Mouse (Mus musculus): ENCODE results near the gene Gnb1l.

The Gnb1l gene

GRCm38 (mm10) chr16:18543151-18543829 lies 44.8 kb downstream of the Gnb1l start:
- DNase-seq (ENCODE audit: extremely low spot score) = no peak

GRCm38 (mm10) chr16:18547891-18548290 lies 49.4 kb downstream of the Gnb1l start:
- DNase-seq (ENCODE audit: extremely low spot score) = no peak

DNA sequence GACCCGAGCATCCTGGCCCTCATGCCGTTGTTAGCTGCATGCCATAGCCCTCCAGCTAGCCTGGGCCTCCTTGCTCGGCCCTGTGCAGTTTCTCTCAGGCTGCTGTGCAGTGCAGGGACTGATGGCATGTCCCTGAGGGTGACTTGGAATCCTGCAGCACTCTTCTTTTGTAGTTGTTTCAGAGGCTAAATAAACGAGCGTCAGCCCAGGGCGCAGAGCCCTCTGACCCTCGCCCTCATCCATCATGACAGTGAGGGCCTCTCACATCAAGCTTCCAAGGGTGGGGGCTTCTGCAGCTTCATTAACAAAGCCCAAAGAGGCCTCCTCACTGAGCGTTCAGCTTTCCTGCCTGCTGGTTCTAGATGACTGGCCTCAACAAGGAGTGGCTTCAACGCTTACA lies 53.1 kb downstream of the Gnb1l start:
- peak; percentile 80 for DNase-seq (ENCODE audit: extremely low spot score)

DNA sequence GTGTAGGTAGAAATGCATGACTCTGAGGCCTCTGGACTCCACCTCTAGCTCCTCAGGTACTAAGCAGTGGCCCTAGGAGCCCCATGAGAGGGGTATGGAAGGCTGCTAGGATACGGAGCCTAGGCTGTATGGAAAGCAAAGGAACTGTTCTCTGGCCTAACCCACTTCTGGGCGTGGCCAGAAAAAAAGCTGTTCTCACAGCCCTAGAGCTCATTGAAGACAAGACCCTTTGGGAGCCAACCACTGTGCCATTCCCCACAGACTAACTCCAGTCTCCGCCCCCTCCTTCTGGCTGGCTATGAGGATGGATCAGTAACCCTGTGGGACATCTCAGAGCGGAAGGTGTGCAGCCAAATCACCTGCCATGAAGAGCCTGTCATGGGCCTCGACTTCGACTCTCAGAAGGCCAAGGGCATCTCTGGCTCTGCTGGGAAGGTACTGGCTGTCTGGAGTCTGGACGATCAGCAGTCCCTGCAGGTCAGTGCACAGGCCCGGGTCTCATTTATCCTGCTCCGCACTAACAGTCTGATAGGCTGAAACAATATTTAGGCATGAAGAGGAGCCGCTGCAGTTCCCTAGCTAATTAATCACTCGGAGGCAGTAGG lies 53.7 kb downstream of the Gnb1l start:
- DNase-seq (ENCODE audit: extremely low spot score) = peak; percentile 49

GRCm38 (mm10) chr16:18554721-18555120 lies 56.2 kb downstream of the Gnb1l start:
- no peak for DNase-seq (ENCODE audit: extremely low spot score)

DNA sequence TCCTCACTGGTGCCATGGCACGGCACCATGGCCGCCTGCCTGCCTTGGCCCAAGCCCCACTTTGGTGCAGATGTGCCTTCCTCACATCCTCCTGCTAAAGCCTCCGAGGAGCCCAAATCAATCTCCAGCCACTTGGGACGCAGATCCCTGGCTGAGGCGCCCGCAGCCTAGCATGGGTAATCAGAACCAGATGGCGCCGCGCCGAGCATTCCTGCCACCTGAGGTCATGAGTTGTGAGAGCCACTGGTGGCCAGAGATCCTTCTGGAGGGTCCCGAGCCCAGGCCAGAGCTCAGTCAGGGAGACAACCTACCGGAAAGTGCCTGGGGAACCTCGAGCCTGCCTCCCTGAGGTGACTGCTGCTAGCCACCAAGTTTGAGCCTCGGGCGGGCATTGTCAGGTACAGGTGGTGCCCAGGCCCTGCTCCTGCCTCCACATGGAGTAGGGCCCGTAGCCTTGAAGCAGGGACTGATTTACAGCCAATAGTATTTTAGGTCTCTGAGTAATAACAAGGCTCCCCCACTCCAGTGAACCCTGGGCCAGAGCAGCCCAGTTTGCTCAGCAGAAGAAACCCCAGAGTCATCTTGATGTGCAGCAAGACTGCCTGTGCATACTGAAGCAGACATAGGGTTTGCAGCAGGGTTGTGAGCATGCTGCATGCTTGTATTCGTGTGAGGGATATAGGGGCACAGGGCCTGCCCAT lies 56.9 kb downstream of the Gnb1l start:
- DNase-seq (ENCODE audit: extremely low spot score) = peak; percentile 72

GRCm38 (mm10) chr16:18556461-18556860 lies 57.9 kb downstream of the Gnb1l start:
- no peak for DNase-seq (ENCODE audit: extremely low spot score)

GRCm38 (mm10) chr16:18564472-18564871 lies 66.0 kb downstream of the Gnb1l start:
- no peak for DNase-seq (ENCODE audit: extremely low spot score)

- DNase-seq (ENCODE audit: extremely low spot score) = no peak
Measured at GRCm38 (mm10) chr16:18568599-18568998, 70.1 kb downstream of the Gnb1l start.

- no peak for DNase-seq (ENCODE audit: extremely low spot score)
Measured at GRCm38 (mm10) chr16:18574196-18574595, 75.7 kb downstream of the Gnb1l start.

- DNase-seq (ENCODE audit: extremely low spot score) = no peak
Measured at GRCm38 (mm10) chr16:18577071-18577470, 78.6 kb downstream of the Gnb1l start.

GRCm38 (mm10) chr16:18577599-18578160 lies 79.2 kb downstream of the Gnb1l start:
- DNase-seq (ENCODE audit: extremely low spot score) = no peak

DNA sequence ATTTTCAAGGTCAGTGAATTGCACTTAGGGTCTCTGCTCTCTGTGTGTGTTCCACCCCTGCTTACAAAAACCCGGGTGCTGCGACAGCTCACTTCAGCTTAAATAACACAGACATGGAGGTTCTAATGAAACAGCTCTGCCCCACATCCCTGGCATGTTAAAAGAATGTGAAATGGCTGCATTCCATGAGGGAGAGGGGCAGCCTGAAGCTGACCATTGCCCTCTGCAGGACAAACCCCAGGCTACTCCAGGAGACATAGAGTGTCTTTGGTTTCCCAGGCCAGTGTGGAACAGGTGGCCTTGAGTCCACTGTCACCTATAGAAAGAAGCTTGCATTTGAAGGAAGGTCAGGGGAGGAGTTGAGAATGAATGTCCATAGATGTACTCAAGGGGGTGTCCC lies 81.9 kb downstream of the Gnb1l start:
- DNase-seq (ENCODE audit: extremely low spot score) = peak; percentile 61

- no peak for DNase-seq (ENCODE audit: extremely low spot score)
Measured at GRCm38 (mm10) chr16:18581050-18581622, 82.6 kb downstream of the Gnb1l start.

DNA sequence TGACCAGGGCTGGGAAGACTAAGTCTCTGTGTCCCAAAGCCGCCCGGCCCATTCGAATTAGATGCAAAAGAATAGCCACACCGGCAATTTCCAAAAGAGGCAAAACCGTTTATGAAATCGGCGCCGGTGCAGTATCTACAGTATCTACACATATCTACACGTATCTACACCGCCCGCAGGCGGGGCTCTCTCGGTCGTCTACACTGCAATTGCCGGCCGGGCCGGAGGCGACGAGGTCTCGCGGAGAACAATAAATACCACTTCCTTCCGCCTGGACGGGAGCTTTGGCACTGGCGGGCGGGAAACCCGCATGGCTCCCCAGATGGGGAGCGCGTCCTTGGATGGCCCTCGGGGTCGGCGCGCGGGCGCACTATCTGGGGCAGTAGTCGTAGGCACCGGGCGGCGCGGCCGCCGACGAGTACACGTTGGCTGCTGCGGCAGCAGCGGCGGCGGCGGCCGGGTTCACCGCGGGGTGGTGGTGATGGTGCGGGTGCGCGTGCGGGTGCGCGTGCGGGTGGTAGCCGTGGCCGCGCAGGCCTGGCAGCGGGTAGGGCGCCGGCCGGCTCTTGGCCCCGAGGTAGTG lies 83.2 kb downstream of the Gnb1l start:
- peak; percentile 51 for DNase-seq (ENCODE audit: extremely low spot score)

GRCm38 (mm10) chr16:18582426-18583148 lies 84.1 kb downstream of the Gnb1l start:
- peak; percentile 42 for DNase-seq (ENCODE audit: extremely low spot score)

DNA sequence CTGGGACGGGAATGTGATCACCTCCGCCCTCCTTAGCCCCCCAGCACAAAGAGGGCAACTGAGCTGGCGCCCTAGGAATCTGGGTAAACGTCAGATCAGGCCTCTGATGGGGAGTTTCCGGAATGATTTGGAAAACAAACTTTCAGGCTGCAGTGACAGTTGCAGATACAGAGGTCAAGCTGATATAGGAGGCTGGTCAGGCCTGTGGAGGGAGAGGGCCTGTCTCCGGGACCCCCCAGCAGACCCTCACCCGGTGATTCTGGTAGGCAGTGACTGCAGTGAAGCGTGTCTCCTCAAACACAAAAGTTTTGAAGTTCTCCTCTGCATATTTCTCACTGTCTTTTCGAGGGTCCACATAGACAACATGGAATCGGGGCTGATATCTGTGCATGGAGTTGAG lies 84.7 kb downstream of the Gnb1l start:
- no peak for DNase-seq (ENCODE audit: extremely low spot score)

DNA sequence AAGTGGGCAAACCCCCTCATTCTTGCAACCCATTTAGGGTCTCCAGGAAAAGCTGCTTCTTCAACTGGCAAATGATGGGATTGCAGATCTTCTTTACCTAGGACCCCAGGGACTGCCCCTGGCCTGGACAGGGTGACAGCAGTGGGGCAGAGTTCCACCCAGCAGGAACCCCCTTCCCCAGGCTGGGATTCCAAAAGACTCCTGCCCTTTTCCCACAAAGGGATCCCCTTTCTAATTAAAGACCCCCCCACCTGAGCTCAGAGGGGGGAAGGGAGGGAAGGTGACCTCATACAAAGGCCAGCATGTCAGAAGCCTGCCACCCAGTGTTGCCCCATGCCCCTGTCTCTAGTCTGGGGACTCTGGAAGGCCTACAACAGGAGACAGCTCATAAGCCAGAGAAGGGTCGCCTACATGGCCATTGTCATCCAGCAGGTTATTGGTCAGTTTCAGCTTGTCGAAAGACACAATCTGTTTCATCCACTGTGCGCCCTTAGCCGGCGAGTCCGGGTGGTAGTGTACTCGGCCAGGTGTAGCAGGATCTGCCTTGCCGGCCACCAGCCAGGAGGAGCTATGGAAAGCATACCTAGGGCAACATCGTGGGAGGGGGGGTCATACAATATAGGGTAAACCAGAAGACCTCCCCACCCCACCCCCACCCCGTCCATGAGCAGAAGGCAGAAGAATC lies 85.3 kb downstream of the Gnb1l start:
- peak; percentile 37 for DNase-seq (ENCODE audit: extremely low spot score)

DNA sequence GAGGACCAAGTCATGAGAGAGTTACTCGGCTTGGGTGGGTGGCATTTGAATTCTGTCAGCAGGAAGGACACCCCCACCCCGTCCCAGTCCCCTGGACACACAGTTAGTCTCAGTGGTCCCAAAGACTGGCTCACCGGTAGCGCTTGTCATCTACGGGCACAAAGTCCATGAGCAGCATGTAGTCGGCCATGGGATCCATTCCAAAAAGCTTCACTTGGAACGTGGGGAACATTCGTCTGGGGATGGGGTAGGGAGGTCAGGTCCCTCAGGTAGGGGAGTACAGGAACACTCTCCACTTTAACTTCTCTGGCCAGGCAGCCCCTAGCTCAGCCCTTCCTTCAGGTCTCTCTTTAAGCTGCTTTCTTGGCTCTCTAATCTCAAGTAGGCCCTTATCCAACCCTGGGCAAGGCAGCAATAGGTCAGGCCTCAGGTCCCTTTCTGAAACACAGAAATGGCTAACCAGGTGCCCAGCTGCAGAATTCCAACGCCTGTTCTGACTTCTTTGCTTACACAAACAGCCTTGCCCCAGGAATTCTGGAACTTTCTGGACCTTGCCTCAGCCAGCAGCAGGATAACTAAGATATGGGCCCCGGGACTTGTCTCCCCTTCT lies 86.5 kb downstream of the Gnb1l start:
- DNase-seq (ENCODE audit: extremely low spot score) = no peak

DNA sequence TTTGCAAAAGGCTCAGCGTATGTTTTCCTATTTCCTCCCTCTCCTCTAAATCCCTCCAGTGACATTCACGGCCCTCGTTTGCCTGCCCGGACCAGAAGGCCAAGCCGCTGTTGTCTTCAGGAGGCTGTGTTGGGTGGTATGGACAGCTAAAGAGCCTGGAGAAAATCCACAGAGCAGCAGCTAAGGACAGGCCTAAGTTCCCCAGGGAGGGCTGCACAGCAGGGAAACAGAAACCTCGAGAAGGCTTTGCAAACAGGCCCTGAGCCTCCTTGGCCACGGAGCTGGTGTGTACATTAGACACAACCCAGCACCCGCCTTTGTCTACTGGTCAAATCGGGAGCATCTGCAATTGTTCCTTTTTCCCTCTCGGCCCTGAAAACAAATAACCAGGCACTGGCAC lies 87.2 kb downstream of the Gnb1l start:
- DNase-seq (ENCODE audit: extremely low spot score) = peak; percentile 59
